Mouse (Mus musculus): ENCODE data around the gene Tmsb4x.

DNA sequence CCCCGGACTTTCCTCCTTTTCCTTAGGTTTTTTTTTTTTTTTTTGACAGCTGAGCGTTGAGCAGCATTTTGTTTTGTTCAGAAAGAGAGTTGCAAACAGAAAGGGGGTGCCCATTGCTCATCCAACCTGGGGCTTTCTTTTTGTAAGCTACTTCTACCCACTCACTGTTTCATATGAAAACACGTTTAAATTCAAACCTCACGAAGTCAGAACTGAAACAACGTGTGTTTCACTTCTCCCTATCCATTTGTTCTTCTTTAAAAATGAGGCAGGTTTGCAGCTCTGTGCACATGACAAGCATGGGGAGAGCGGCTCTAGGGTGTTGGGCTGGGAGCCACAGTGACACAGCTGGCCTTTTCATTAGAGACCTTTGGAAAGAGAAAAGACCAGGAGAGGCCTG lies 33.8 kb downstream of the Tmsb4x start:
- TF ChIP-seq POLR2A (IDR thresholded peaks at IDR 0.05; ENCODE audit: borderline replicate concordance, extremely low read depth, insufficient read depth, insufficient read length, poor library complexity, severe bottlenecking): no peak
- no peak for TF ChIP-seq CTCF (IDR thresholded peaks at IDR 0.05; ENCODE audit: borderline replicate concordance, extremely low read depth, insufficient read depth, insufficient read length)

All from brain, embryonic 14.5 days (tissue).